Mouse (Mus musculus): ENCODE results near the gene Sds.

Sds gene

GRCm38 (mm10) chr5:120476296-120476695 lies at the start of gene Sds:
Gene Sds (plus strand): TSS chr5:120476526.
- no peak for DNase-seq (ENCODE audit: low spot score)

DNA sequence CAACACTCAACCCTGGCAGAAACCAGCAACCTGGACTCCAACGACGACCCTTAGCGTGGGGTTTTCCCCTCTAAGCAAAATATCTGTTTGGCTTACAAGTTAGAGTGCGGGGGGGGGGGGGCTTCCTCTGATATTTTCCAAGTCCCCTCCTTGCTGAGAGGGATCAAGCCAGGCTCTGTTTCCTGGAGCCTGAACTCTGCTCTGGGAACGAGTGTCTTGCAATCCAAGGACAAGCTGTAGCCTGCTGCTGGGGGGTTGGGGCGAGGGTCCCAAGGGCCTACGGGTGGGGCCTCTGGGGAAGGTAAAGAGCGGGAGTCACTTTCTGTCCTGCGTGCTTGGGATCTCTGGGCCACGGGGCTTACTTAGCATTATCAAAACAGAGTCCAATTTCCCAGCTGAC lies 49.8 kb upstream of the Sds start:
- no peak for DNase-seq (ENCODE audit: low spot score)

DNA sequence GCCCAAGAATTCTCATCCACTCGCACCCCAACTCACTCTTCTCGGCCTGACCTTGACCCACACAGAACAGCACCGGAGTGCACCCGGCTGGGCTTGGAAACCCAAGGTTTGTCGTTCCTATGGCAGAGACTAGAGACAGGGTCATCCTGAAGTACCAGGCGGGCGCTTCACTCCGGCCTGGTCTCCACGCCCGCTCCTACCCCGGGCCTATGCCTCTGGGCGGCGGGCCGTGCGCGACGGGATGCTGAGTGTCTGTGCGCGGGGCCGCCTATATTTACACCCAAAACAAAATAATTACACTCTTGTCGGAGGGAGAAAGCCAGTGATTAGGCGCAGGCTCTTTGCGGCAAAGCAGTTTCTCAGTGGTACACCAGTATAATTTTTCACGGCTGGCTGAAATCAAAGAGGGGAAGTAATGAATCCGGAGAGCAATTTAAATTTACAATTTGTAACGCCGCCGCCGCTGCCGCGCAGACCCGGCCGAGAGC lies 48.8 kb upstream of the Sds start:
- no peak for DNase-seq (ENCODE audit: low spot score)

DNA sequence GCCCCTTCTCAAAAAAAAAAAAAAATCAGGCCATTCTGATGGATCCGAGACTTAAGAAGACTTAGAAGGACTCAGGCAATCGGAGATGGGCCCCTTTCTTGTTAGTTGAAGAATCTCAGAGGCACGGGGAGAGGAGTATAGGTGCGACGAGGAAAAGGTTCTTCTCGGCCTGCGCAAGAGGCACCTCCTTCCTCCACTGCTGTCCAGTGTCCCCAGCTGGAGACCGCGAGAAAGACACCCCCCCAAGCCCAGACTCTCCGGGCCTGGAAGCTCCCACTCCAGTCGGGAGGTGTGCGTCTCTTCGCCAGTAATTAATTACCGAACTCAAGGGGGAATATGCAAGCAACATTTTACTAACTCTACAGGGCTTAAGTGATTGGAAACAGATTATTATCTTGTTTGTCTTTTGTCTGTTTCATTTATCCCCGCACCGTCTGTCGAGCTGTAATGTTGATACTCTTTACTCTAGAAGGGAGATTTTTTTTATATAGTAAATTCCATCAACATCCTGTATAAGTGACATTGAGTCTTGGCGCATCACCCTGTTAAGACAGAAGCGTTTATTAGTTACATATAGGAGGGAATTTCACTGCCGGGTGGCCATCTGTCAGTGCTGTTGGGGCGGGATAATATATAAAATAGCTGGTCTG lies 48.0 kb upstream of the Sds start:
- DNase-seq (ENCODE audit: low spot score): no peak

- no peak for DNase-seq (ENCODE audit: low spot score)
Measured at GRCm38 (mm10) chr5:120428990-120429389, 47.3 kb upstream of the Sds start.

GRCm38 (mm10) chr5:120429692-120430091 lies 46.6 kb upstream of the Sds start:
- DNase-seq (ENCODE audit: low spot score): no peak

DNA sequence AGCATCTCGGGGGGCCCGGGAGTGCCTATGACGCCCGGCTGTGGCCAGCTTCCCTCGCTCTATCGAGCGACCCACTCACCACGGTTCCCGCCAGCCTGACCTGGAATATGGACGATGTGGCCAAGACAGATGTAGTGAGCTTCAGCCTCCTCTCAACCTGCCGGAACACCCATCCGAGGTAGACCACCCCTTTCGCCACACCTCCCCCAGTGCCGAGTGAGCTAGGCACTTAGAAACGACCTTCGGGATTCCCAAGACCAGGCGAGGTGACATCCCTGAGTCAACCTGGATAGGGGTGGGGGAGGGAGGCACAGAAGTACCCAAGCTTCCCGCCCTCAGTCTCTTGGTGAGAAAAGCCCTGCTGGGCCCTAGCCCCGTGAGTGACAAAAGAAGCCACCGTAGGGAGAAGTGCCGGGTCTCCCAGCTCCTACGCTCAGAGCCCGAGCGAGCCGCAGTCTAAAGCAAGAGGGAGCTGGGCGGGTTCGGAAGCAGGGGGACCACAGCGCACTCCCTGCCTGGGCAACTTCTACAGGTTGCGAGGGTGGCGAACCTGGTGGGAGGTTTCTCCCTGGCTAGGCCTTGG lies 45.2 kb upstream of the Sds start:
- peak; percentile 30 for DNase-seq (ENCODE audit: low spot score)

DNA sequence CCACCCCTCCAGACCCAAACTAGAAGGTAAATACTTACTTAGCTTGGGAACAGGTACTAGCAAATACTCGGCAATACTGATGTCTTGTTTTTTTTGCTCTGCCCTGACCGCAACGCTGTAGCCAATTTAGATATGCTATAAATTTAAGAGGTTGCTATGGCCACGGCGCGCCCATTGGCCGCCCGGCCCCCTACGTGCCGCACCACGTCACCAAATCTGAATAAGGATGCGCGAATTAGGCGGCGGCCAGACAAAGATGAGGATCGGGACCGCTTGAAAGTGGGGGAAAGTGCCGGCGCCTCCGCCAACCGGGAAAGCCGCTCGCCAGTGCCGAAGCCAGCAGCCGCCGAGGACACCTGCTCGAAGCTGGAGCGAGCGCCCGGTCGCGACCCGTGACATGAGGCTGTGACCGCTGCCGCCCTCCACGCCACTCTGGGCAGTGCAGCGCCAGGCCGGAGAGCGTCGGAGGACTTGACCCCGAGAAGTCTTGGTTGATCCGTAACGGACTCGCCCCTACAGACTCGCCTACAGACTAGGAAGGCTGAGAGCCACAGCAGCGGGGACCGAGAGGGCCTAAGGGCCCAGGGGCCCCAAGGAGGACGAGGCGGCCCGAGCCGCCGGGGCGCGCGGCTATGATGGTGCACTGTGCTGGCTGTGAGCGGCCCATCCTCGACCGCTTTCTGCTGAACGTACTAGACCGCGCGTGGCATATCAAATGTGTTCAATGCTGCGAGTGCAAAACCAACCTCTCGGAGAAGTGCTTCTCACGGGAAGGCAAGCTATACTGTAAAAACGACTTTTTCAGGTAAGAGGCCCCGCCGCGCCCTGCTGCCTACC lies 44.5 kb upstream of the Sds start, which contains the start of gene Lhx5:
Gene Lhx5, plus strand, starts transcription at position 51 of the 837 bp plus-strand sequence.
- DNase-seq (ENCODE audit: low spot score): peak; percentile 43

GRCm38 (mm10) chr5:120432486-120433015 lies 43.8 kb upstream of the Sds start:
- no peak for DNase-seq (ENCODE audit: low spot score)

GRCm38 (mm10) chr5:120433135-120433760 lies 43.1 kb upstream of the Sds start:
- DNase-seq (ENCODE audit: low spot score): no peak

GRCm38 (mm10) chr5:120434231-120434735 lies 42.0 kb upstream of the Sds start:
- no peak for DNase-seq (ENCODE audit: low spot score)

GRCm38 (mm10) chr5:120435006-120435681 lies 41.2 kb upstream of the Sds start:
- peak; percentile 22 for DNase-seq (ENCODE audit: low spot score)

DNA sequence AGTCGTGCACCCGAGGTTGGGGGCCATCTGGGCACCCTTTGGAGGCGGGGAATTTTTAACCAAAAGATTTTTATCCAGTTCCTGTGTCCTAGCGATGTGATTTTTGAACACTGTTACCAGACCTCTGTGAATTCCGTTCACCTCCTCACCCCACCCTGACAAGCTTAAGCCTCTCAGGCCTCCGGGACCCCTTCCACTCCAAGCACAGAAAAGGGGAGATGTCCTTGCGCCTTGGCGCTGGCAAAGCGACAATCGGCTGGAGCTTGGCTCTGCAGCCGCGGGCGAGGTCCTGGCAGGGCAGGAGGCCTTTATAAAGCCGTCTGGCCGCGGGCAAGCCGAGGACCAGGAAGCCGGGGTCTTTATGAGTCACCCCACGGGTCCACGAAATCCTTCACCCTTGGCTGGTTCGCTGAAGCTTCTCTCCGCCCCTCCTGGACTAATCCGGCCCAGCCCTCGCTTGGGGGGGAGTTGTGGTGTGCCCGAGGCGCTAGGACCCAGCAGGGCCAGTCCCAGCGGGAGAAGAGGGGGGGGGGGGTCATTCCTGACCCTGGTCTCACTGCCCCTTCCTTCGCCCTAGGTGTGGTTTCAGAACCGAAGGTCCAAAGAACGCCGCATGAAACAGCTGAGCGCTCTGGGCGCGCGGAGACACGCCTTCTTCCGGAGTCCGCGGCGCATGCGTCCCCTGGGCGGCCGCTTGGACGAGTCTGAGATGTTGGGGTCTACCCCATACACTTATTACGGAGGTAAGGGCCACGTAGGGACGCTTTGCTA lies 40.4 kb upstream of the Sds start:
- peak; percentile 60 for DNase-seq (ENCODE audit: low spot score)

DNA sequence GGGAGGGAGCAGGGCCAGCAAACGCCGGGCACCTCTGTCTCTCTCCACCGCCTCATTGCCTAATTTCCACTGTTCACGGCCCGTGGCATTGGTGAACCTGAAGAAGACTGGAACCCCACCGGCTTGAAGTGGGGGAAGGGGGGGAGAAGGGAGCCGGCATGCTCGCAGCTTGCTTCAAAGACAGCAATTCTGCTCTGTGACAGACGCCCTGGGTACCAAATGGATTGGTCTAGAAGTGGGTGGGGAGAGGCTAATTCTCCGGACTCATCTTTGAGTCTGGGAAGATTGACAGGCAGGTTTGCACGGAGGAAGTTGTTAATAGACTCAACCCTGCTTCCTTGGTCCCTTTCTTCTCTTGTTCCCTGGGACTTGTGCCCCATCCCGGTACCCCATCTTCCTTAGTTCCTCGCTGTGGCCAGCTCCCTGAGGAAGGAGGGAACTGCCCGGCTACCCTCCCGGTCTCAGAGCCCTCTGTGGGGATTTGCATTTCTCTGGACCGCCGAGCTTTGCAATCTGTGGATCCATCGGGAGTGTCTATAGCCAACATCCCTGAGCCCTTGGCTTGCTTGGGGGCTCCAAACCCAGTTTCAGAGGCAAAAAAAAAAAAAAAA lies 39.3 kb upstream of the Sds start:
- peak; percentile 51 for DNase-seq (ENCODE audit: low spot score)

- peak; percentile 37 for DNase-seq (ENCODE audit: low spot score)
Measured at GRCm38 (mm10) chr5:120437539-120437938, 38.8 kb upstream of the Sds start.

DNA sequence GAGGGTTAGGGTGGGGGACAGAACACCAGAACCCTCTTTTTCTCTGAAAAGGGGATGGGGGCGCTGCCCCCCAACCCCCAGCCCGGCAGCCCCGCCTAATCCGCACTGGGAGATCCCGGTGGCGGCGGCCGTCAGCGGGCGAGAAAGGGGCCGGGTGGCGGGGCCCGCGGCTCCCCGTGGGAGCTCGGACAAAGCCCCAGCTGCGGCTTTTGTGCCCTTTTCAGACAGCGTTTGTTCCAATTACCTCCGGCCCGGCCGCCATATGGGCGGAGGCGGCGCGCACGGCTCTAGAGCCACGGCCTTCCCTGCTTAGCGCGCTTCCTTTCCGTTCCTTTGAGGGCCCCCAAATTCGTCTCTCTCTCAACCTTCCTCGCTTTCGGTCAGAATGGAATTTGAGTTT lies 38.3 kb upstream of the Sds start:
- DNase-seq (ENCODE audit: low spot score): peak; percentile 70

- no peak for DNase-seq (ENCODE audit: low spot score)
Measured at GRCm38 (mm10) chr5:120438469-120438868, 37.9 kb upstream of the Sds start.

GRCm38 (mm10) chr5:120438991-120439710 lies 37.2 kb upstream of the Sds start:
- peak; percentile 30 for DNase-seq (ENCODE audit: low spot score)

DNA sequence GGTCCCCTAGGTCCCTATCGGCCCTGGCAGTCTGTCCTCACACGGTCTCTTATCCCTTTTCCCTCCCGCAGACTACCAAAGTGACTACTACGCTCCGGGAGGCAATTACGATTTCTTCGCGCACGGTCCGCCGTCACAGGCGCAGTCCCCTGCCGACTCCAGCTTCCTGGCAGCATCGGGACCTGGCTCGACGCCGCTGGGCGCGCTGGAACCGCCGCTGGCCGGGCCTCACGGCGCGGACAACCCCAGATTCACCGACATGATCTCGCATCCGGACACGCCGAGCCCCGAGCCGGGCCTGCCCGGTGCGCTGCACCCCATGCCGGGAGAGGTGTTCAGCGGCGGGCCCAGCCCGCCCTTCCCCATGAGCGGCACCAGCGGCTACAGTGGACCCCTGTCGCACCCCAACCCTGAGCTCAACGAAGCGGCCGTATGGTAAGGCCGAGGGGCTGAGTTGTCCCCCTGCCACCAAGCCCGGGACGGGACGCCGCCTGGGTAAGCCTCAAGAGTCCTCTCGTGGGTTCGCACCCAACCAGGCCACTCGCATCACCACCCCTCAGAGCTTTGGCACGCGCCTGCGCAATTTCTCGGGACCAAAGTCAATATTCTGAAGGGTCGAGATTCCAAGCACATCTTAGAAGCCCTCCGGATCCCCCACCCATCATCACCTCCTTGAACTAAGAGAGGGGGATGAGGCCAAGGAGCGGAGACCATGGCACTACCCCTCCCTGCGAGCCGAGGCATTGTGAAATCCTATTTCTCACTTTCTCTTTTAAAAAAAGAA lies 36.2 kb upstream of the Sds start:
- DNase-seq (ENCODE audit: low spot score): no peak
